Mouse (Mus musculus) cerebellum, adult 11-12 months (tissue): ENCODE data around the gene Dgkz.
A peak's percentile ranks its signal among the peaks of the same experiment; 100 is the strongest.

Experiments used
- DNase-seq: peaks from one replicate; pipeline ENCODE4 v3.0.0; 2022

Gene Dgkz

GRCm38 (mm10) chr2:91975581-91976541, at the start of gene Dgkz:
Gene Dgkz (minus strand): TSS chr2:91975864.
- peak; percentile 61 for DNase-seq

- no peak for DNase-seq
Measured at GRCm38 (mm10) chr2:92025202-92025601, 49.5 kb upstream of the Dgkz start.

GRCm38 (mm10) chr2:92024274-92024672, 48.6 kb upstream of the Dgkz start, which contains the start of gene Creb3l1:
Gene Creb3l1 (minus strand): TSS chr2:92024502.
- DNase-seq = peak; percentile 17

DNA sequence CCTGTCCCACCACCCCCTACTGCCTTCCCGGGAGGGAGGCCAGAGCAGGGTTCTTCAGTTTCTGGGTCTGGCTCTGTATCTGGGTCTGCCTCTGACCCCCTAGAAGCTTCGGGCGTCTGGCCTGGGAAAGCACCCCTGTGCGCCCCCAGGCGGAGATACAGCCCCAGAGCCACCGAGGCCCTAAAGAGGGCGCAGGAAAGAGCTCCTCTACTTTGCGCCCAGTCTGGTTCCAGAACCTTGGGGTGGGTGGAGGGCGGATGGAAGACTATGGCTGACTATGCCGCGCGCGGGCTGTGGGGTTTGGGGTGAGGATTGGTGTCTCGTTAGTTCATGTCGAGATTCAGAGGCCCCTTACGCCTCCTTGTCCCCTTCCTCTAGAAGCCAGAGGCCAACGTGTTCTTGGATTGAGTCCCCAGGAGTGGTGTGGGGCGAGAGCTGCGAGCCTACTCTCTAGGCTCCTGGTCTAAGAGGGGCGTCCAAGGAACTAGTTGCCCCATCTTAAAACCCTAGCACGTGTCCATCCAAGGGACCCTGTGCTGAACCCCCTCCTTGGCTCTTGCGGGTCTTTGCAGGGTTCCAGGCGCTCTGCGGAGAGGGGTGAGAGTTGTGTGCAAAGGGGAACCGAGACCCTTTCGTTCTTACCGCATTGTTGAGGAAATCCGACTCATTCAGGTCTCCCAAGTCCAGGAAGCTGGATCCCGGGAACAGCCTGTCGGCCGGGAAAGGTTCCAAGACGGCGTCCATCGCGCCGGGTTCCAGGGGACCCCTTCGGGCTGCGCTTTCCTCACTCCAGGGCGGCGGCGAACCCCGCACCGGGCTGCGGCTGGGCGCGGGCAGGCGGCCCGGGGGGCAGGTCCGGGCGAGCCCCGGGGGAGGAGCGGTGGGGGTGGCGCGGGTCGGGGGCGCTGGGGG, 48.0 kb upstream of the Dgkz start:
- DNase-seq = no peak

GRCm38 (mm10) chr2:92020676-92021265, 45.1 kb upstream of the Dgkz start:
- DNase-seq = no peak

GRCm38 (mm10) chr2:92017440-92017839, 41.8 kb upstream of the Dgkz start:
- DNase-seq = no peak

- peak; percentile 20 for DNase-seq
Measured at GRCm38 (mm10) chr2:92016981-92017380, 41.3 kb upstream of the Dgkz start.

GRCm38 (mm10) chr2:92014891-92015290, 39.2 kb upstream of the Dgkz start:
- no peak for DNase-seq

GRCm38 (mm10) chr2:92014248-92014647, 38.6 kb upstream of the Dgkz start:
- no peak for DNase-seq

DNA sequence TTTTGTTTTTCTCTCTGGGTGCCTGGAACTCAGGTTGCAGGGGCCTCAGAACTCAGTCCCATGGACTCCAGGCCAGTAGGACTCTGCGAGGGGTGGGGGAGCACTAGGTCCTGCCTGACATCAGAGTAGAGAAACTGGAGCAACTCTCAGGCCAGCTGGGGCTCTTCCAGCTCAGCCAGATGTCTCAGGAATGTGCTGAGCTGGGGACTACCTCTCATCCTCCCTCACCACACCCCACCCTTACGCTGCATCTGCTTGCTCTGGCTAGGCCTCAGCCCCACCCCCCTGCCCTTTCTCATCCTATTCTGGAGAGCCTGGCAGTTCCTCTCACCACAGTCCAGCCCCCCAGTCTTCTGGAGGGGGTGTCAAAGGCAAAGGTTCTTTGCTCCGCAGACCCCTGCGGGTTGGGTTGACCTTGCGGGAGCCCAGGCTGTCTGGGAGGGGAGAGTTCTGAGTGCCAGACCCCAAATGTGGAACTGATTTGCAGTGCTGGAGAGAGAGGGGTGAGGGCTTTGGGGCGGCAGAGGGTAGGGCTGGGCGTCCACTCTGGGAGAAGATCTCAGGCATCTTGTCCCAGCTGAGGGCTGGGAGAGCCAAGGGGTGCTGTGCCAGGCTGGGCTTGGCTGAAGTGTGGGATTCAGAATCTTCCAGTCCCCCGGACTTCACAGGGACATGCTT, 37.2 kb upstream of the Dgkz start:
- no peak for DNase-seq

DNA sequence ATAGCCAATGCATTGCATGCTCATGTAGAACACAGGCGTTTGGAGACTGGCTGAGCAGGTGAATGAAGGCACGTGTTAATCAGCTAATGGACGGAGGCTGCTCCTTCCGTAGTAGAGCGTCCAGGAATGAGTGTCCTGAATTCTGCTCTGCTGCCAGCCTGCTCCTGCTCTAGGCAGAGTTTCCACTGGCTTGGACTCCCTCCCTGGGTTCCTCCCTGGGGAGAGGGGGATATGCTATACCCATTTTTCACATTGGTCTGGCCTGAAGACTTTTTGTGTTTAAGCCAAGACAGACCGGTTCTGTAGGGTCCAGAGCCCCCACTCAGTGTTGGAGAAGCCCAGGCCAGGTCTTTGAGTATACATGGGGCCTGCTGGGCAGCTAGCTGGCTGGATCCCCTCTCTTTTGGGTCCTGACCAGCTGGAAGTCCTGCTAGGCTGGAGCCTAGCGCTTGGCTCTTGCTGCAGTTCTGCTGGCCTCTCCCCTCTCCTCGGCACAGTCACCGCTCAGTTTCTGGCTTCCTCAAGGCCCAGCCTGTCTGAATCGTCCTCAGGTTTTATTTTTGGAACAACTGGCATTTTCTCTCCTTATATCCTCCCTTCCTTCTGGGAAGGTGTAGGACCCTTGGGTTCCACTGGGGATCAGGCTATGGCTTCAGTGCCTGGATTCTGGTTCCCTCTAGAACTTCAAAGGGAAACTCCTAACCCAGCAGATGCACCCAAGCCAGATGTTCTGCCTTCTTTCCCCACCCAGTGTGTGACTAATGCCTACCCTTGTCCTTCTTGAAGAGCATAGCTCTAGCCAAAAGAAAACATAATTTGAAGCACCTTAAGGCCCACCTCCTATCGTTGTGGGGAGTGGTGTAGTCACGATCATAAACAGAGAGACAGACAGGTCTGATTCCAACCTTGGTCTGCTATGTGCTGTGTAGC, 36.0 kb upstream of the Dgkz start:
- DNase-seq = no peak

GRCm38 (mm10) chr2:92008623-92009404, 33.1 kb upstream of the Dgkz start:
- DNase-seq = peak; percentile 27

DNA sequence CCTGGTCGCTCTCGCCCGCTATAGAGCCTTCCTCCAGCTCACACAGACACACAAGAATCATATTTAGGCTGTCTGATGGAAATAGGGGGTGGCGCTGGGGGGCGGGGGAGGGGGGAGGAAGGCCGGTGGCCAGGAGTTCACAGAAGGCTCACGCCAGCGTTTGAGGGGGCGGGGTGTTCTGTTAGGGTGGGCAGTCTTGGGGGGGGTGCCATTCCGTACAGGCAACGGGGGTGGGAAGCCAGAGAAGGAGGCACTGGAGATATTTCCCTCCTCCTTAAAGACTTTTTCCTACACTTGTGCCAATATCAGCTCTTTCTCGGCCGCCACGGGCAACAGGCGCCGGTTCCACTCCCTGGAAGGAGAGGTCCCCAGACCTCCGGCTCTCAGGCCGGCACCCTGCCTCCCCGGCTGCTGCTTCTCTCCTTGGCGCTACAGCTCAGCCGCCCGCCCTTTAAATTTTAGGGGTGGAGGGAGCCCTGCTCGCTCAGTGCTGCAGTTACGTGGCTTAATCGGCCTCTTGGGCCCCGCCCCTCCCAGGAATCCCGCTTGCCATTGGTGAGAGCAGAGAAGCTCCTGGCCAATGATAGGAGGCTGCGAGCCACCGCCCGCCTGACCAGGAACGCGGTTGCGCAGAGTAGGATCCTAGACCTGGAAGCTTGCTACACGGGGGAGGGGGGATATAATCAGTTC, 32.4 kb upstream of the Dgkz start:
- peak; percentile 98 for DNase-seq

DNA sequence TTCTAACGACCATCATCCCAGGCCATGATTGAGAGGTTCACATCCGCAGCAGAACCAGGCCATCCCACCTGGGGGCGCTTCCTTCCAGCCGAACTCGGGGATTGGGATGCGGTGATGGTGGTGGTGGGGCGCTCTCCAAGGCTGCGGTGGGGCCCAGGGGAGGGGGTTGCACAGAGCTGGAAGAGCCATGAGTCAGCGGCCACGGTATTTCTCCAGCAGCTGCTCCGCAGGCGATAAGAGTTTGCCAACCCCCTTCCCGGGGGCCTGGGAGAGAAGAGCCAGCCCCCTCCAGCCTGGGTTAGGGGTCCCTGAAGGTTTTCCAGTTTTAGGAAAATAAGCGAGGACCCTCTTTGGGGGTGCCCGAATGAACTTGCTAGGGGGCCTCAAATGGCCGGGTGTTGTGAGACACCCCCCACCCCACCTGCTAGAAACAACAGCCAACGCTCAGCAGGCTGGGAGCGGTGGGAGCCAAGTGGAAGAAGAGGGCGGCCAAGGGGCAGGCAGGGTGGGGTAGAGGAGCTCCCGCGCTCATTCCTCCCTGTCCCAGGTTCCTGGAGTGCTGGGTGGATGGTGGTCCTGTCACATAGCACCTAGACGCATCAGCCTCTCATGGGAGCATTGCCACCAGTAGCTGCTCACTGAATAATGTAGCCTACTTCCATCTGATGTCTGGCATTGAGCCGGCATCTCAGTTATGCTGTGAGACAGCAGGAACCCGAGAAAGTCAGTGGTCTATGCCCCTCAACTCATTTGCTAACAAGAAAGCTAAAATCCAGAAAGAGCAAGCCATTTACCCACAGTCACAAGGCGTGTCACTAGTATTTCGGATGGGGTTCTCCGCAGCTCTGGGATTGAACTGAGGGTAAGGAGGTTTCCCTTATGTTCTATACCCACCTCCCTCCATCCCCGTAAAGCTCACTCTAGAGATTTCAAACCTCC, 31.6 kb upstream of the Dgkz start:
- DNase-seq = peak; percentile 66

DNA sequence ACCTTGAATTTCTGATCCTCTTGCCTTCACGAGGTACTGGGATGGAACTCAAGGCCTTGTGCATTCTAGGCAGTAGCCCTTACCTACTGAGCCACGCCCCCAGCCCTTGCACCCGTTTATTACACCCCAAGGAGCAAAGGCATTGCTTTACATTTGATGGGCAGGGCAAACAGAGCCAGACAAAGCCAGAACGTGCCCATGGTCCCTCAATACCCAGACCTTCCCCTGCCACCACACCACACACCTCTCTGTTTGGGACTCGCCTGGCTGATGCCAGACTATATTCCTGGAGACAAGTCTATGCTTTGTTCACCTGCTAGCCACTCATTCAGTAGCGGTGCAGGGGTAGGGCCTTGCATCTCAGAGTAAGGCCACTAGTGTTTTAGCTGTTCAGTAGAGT, 30.8 kb upstream of the Dgkz start:
- DNase-seq = peak; percentile 45

DNA sequence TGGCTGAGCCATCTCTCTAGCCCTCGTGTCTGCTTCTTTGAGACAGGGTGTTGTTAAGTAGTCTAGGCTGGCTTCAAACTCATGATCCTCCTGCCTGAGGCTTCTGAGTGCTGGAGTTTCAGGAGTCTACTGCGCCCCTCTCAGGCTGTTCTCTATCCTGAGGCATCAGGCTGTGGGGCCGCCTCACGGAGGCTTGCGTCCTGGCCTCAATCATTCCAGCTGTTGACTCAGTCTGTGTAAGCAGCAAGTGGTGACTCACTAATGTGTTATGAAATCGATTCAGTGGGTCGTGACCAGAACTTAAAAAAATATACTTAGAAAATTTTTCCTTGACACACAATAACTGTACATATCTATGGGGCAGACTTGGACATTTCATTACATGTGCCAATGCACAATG, 29.0 kb upstream of the Dgkz start:
- no peak for DNase-seq

- no peak for DNase-seq
Measured at GRCm38 (mm10) chr2:91997905-91998608, 22.4 kb upstream of the Dgkz start.

DNA sequence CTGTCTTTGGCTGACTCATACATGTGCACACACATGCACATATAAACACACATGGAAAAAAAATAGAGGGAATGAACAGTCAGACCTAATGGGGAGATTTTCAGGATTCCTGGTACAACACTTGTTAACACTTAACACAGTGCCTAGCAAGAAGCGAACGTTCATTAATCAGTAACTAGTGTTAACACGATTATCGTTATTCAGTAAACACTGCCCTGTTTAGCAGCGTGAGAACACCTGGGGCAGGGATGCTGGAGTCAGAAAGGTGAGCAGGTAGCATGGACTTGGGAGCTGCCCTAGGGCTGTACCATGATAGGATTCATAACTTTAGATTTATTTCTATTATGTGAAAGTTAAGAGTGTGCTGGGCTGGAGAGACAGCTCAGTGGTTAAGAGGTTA, 20.3 kb upstream of the Dgkz start:
- no peak for DNase-seq
